Mouse (Mus musculus) CD4-positive helper T cell, adult 2 months (primary cell): ENCODE data around the gene Olfr830.
"Not testable (repeated sequence)": the region's sequence is repeated elsewhere in the genome, so short reads cannot be mapped to it uniquely, and the experiment has no call there.

ENCODE experiments used
- DNase-seq: peaks from one replicate; pipeline ENCODE4 v3.0.0-alpha.2; 2012; ENCODE audit warnings: low read depth, missing footprints, low spot score

Olfr830 gene

DNA sequence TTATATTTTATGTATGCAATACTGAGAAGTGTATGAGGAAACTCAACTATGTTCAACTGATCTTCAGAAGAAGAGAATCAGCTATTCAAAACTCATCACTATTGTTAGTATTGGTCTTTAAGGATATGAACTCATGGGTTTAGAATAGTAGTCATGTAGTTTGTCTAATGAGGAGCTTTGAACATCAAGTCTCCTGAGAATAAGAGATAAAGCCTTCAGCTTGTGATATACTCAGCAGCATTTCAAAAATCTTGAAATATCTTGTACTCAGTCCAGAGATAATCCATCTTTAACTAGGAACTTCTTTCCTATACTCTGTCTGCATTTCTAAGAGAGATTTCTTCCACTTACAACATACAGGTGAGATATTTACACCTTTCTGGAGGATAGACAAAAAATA lies at the start of gene Olfr830:
Gene Olfr830, plus strand, starts transcription at position 301 of the 400 bp plus-strand sequence.
- DNase-seq: no peak

DNA sequence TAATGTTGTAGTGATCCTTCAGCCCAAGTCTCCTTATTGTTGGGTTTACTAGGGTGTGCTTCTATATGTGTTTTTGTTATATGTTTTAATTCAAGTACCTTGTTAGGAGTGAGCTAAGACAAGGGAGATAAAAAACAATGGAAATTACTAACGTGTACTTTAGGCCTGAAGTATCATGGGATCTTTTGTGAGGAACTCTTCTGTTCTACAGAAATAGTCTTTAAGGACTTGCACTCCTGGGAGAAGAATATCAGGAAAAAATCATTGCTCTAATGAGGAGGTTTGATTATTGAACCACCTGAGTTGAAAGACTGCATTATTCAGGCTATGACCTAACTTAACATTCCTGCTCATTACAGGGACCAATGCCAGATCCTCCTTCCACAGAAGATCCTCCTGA lies 19.9 kb upstream of the Olfr830 start, which contains the start of gene Olfr829:
Gene Olfr829, plus strand, starts transcription at position 301 of the 400 bp plus-strand sequence.
- DNase-seq: no peak

DNA sequence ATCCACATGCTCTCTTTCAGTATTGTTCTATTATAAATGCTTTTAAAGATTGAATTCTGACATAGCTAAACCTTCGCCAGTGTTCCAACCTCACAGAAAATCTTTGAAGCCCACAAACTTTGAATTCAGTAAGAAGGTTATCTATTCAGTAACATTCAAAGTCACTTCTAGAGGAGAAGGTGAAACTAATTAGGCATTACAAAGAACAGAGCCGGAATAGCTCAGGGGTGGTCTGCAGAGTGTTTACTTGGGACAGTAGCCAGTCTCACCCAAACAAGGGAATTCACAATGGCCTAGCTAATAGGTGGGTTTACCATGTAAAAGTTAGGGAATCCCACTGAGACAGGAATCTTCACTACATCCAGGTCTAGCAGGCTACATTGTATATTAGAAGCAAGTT lies 33.2 kb downstream of the Olfr830 start:
- DNase-seq: not testable (repeated sequence)

DNA sequence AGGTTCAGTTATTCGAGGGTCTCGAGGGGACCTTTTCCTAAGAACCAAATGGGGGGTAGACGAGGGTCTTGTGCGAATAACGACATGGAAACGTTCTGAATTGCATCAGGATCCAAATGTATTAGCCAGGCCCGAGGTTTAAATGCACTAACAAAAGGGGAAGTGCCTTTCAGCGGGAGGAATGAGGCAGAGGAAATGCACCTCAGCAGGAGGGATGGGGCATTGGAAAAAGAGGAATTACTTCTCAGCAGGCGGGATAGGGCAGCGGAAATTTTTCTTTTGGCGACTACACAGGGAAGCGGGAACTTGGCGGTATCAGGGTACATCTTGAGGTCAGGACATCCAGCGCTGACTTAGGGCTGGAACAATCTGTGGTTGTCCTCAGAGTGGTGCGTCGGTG lies 53.4 kb downstream of the Olfr830 start:
- DNase-seq: not testable (repeated sequence)
